Mouse (Mus musculus) hindlimb bud, embryonic 11.5 days (tissue): ENCODE results near the gene Kcnj6.
"Not testable (repeated sequence)": the region's sequence is repeated elsewhere in the genome, so short reads cannot be mapped to it uniquely, and the experiment has no call there.

ENCODE experiments used
- DNase-seq: peaks from one replicate; pipeline ENCODE4 v3.0.0-alpha.2; 2012; ENCODE audit warnings: low read depth, low spot score; ENCODE audit errors: extremely low spot score

The Kcnj6 gene

GRCm38 (mm10) chr16:94852407-94853160 is 144.9 kb downstream of the Kcnj6 start:
- DNase-seq, result no peak

GRCm38 (mm10) chr16:94850393-94850792 is 147.1 kb downstream of the Kcnj6 start:
- DNase-seq, result no peak

- no peak for DNase-seq
Measured at GRCm38 (mm10) chr16:94845996-94846395, 151.5 kb downstream of the Kcnj6 start.

GRCm38 (mm10) chr16:94844769-94845168 is 152.7 kb downstream of the Kcnj6 start:
- DNase-seq, result no peak

DNA sequence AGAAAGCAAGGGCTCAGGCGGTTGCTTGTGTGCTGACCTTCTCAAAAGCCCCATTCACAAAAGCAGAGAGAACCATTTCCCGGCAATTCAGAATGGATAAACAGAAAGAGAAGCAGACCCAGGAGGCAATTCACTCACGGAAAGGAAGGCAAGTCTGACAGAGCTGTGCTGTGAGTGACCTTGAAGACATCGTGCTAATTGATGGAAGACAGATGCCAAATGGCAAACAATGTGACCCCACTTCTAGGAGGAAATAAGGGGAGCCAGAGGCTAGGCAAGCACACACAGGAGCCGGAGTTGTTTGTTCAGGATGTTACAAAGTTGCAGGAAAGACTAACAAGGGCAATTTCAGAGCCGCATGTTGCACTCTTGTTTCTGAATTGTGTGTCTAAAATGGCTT is 158.1 kb downstream of the Kcnj6 start:
- no peak for DNase-seq

- DNase-seq, result no peak
Measured at GRCm38 (mm10) chr16:94837881-94838280, 159.6 kb downstream of the Kcnj6 start.

- DNase-seq, result peak; percentile 28
Measured at GRCm38 (mm10) chr16:94834502-94834901, 163.0 kb downstream of the Kcnj6 start.

GRCm38 (mm10) chr16:94828166-94828565 is 169.3 kb downstream of the Kcnj6 start:
- DNase-seq, result no peak

GRCm38 (mm10) chr16:94827092-94827585 is 170.4 kb downstream of the Kcnj6 start:
- no peak for DNase-seq

DNA sequence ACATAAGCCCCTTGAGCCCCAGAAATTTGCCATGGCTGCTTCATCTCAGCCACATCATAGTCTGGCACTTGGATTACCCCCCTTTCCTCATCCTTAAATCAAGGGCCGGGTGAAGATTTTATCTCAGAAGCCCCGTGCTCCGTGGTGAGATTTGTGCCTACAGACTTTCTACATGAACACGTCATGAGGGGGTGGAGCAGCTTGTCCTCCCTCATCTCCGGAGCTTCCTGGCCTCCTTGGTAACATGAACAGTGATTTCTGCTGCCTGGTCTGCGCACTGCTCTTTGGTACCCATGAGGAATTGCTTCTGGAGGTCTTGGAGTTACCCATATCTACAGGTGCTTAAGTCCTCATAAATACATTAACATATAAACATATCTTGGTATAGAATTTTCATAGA is 172.2 kb downstream of the Kcnj6 start:
- no peak for DNase-seq

DNA sequence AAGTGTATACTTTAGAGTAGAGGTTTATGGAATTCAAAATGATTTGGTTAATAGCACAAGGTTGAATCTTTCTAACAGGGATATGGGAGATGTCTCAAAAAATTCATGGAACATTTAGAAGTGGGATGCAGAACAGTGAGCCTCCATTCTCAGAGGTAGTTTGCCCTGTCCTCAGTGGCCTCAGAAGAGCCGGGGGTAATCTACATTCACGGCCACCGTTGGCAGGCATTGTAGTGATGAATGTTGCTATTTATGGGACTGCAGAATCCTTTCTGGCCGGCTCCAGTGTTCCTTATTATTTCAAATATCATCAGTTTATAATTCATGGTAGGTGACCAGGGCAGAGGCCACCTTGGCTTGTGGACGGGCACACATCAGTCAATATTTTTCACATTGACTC is 174.9 kb downstream of the Kcnj6 start:
- DNase-seq, result no peak

DNA sequence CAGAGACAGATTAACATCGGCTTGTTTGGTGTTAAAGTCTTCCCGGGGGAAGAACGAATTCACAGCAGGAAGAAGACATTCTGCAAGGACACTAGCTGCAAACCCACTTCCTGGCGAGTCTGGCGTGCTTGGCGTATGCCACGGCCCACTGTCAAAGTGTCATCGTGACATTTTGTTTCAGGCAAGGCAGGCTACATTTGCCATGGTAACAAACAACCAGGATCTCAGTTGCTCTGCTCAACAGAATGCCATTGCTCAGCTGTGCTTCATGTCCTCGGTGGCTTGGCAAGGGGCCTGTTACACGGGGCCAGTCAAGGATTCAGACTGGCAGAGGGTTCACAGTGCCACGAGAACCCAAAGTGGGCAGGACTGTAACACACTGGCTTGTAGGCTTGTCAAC is 175.9 kb downstream of the Kcnj6 start:
- no peak for DNase-seq

DNA sequence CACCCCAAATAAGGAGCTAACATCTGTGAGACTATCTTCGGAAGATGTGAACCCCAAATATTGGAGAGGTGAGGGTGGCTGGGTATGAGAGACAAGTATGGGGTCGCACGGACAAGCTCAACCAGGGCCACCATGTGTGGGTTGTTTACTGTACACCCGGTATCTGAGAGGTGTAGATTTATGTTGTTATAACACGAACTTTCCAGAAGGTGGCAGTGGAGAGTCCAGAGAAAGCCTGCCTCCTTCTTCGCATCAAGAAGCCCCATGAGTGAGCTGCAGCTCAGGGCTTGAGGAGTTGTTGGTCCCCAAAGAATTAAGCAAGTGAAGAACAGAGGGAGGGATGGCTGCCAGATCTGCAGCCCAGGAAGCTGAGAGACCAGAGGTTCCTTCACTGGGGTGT is 181.1 kb downstream of the Kcnj6 start:
- DNase-seq, result peak; percentile 39

DNA sequence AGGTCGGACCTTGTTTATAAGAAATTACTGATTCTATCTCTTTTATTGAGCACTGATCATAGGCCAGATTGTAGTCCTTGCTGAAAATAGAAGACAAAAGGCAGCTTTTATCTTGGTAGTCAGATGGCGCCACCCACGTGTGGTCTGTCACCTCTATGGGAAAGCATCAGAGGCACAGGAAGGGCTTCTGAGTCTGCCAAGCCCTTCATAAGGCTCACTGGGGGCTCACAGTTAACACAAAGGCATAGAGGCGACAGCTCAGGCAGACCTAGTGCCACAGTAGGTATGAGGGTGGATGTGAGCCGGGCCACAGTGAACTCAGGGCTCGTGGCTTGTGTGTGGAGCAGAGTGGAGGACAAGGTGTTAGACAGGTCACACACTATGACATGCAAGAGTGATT is 181.6 kb downstream of the Kcnj6 start:
- DNase-seq, result no peak

- not testable (repeated sequence) for DNase-seq
Measured at GRCm38 (mm10) chr16:94809286-94809685, 188.2 kb downstream of the Kcnj6 start.

DNA sequence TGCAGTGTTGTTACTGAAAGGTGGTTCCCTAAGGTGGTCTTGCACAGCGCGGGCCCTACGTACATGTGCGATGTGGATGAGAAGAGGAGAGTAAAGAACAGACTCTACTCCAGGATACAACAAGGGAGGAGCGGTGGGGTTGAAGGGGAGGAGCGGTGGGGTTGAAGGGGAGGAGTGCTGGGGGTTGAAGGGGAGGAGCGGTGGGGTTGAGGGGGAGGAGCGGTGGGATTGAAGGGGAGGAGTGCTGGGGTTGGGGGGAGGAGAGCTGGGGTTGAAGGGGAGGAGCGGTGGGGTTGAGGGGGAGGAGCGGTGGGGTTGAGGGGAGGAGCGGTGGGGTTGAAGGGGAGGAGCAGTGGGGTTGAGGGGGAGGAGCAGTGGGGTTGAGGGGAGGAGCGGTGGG is 199.3 kb downstream of the Kcnj6 start:
- no peak for DNase-seq

DNA sequence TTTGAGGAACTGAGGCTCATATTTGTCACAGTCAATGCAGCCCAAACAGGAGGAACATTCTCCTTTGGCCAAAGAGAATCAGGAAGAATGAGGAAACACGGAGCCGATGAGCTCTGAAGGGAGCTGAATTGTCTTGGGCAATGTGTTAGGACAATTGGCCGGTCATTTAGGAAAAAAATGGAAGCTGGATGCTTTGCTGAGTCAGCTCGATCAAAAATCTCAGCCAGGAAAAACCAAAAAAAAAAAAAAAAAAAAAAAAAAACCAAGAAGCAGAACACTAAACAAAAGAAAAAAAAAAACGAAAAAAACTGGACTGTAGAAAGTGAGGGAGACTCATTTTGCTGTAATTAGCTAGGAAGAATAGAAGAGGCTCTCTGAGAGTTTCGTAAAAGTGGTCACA is 200.1 kb downstream of the Kcnj6 start:
- DNase-seq, result no peak

DNA sequence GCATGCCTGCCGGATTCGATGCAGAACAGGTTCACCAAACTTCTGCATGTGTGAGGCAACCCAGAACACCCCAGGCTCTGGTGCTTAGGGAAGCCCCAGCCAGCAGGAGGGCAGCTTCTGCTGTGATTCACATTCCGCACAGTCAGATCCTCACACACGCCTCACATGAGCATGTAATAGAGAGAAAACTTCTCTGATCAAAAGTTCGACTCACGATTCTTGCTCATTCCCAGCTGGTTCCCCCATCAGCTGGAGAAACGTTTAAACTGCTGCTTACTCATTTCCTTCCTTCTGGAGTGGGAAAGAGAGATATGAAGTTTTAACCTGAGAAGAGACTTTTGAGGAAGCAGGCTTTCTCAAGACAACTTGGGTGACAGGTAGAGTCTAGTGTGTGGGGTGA is 204.5 kb downstream of the Kcnj6 start:
- no peak for DNase-seq

DNA sequence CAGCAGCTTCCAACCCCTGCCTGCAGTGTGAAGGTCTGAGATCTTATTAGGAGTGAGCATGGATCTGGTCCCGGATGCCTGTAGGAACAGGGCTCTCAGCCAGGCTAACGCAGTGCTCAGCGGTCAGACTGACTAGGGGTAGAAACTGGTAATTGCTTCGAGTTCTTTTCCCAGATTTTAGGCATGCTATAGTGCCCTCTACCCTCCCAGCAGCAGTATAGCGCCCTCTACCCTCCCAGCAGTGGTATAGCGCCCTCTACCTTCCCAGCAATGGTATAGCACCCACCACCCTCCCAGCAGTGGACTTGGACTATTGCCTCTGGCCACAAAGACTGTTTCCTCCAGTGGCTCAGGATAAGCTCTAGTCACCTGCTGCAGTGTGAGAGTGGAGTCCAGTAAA is 207.5 kb downstream of the Kcnj6 start:
- DNase-seq, result no peak

DNA sequence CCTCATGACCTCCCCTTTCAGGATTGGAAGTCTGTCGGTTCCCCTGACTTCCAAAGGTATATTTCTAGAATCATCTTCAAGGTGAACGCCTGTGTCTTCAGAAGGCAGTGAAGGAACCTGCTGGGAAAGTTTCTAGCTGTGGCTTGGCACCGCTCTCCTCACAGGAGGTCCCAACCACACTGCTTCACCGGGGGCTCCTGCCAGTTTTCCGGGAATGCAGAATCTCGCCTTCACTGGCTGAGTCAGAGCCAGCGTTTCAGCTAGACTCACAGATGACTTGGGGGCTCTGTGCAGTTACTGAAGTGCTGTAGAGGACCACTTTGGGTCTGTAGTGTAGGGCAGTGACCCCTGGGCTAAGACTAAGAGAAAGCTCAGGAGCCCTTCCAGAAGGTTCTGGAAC is 208.8 kb downstream of the Kcnj6 start:
- no peak for DNase-seq

- DNase-seq, result peak; percentile 30
Measured at GRCm38 (mm10) chr16:94788165-94788564, 209.3 kb downstream of the Kcnj6 start.

- no peak for DNase-seq
Measured at GRCm38 (mm10) chr16:94785873-94786272, 211.6 kb downstream of the Kcnj6 start.

DNA sequence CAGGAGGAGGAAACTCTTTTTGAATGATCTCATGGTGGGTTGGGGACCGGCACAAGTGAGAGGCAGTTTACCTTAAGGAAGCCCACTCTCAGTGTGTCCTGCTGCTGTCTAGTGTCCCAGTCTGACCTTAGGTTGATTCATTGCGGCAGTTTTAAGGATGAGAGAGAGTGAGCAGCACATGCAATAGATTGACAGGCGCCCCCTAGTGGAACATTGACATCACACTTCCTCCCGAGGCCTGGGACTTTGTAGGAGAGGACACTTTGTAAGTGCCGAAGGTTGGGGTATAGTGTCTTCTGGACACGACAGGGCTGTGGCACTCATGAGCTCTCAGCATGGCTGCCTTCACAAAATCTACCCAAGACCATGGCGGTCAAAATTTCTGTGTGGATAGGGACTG is 213.8 kb downstream of the Kcnj6 start:
- no peak for DNase-seq
